In genomic region chr2:148042126-148042640, GRCm38 (mm10) we compare ENCODE assay signal across 34 mouse cellular contexts. TPM values are rescaled to one million over a fixed set of nuclear protein-coding genes. Genes with fewer than 3 reads are reported as not detected.
DNase-seq lines count a peak whose midpoint lies in the region; ATAC-seq lines count a peak whose summit lies in the region.
"Had no signal": no experiment of that assay in that cellular context is flagged by ENCODE, and none has a peak within 500 bp of the region (broad histone marks: within the 10 kb centered on the region; RNA-seq: fewer than 3 reads in every experiment).

No protein-coding gene starts in this region.

- no peak for ATAC-seq in lung, embryonic 16.5 days (ENCODE audit: low read depth)
- ATAC-seq: forebrain, embryonic 14.5 days; hindbrain, embryonic 16.5 days had no signal

- H3K9me3 ChIP-seq in lung, embryonic 16.5 days (ENCODE audit: control insufficient read depth, low read length): no peaks in the 10 kb centered on the region
- H3K9me3 ChIP-seq: embryonic facial prominence, embryonic 12.5 days; heart, embryonic 12.5 days; kidney, embryonic 15.5 days; limb, embryonic 13.5 days; neural tube, embryonic 12.5 days had no signal

- H3K36me3 ChIP-seq in lung, embryonic 16.5 days (ENCODE audit: control insufficient read depth, insufficient read depth, low read length): no peaks in the 10 kb centered on the region
- H3K36me3 ChIP-seq: embryonic facial prominence, embryonic 12.5 days; G1E; heart, embryonic 12.5 days; kidney, embryonic 15.5 days; limb, embryonic 13.5 days; neural tube, embryonic 12.5 days had no signal

- H3K4me1 ChIP-seq in lung, embryonic 16.5 days (replicated peaks; ENCODE audit: control insufficient read depth, insufficient read depth, low read length): 0 out of 2 replicates have a peak, but pooled peaks cover 3% of the 10 kb centered on the region
- H3K4me1 ChIP-seq: neural tube, embryonic 12.5 days had no signal

- WGBS in lung, embryonic 16.5 days: 16% methylated on average over 3 of the region's 3 CpGs

- H3K4me3 ChIP-seq in lung, embryonic 16.5 days (ENCODE audit: low read length): peak overlapping the region; percentile 59
- H3K4me3 ChIP-seq: embryonic facial prominence, embryonic 12.5 days; heart, embryonic 12.5 days; kidney, embryonic 15.5 days; limb, embryonic 13.5 days; myocyte; neural tube, embryonic 12.5 days had no signal

- H3K9ac ChIP-seq in lung, embryonic 16.5 days (ENCODE audit: low read length): peak overlapping the region; percentile 79
- H3K9ac ChIP-seq: embryonic facial prominence, embryonic 12.5 days; heart, embryonic 12.5 days; kidney, embryonic 15.5 days; limb, embryonic 13.5 days; neural tube, embryonic 12.5 days had no signal

- H3K27me3 ChIP-seq in lung, embryonic 16.5 days (ENCODE audit: control insufficient read depth, insufficient read depth, low read depth, low read length): peaks cover 72% of the 10 kb centered on the region

- peak overlapping the region; percentile 94 for H3K27ac ChIP-seq in lung, embryonic 16.5 days (ENCODE audit: low read length)
- H3K27ac ChIP-seq: embryonic facial prominence, embryonic 12.5 days; kidney, embryonic 15.5 days; limb, embryonic 13.5 days; macrophage; neural tube, embryonic 12.5 days had no signal

- H3K4me2 ChIP-seq in lung, embryonic 16.5 days (ENCODE audit: low read depth, low read length): peak overlapping the region; percentile 48
- H3K4me2 ChIP-seq: embryonic facial prominence, embryonic 12.5 days; heart, embryonic 12.5 days; kidney, embryonic 15.5 days; limb, embryonic 13.5 days; neural tube, embryonic 12.5 days had no signal

- intact Hi-C loops in heart, postnatal 10 days (cut with DNase I): no loop called here

- DNase-seq in heart, adult 11 months: peak; percentile 55
- no peak for DNase-seq in heart, postnatal 10 days
- no peak for DNase-seq in lung, postnatal 10 days
- DNase-seq in retina, embryonic 14.5 days (ENCODE audit: low spot score): peak; percentile 23
- DNase-seq in retina, postnatal 1 day: no peak
- no peak for DNase-seq in adrenal gland, postnatal 10 days
- DNase-seq: adrenal gland, adult 8-10 months; cerebellum, adult 8-10 months; cerebellum, postnatal 25 days; embryo, embryonic 11 days; gastrocnemius, postnatal 14 days; kidney, adult 18-20 months; kidney, postnatal 4 days; thymus, adult 18-20 months; thymus, postnatal 25 days had no signal

RNA-seq across cellular contexts. Expression of gene Foxa2, which starts 4.6 kb away (rescaled TPM):
- not detected for total RNA-seq in heart, postnatal 10 days (2021)
- polyA plus RNA-seq in lung, embryonic 16.5 days (2015; fragmentation: Nextera tagmentation; extraction: Ambion mirVana): 32.6 and 38.1 TPM in 2 replicates
- 1 to 10 TPM; 2.0 to 3.0 TPM for total RNA-seq in adrenal gland, postnatal 10 days (2021)
- total RNA-seq: adrenal gland, adult 8-10 months; gastrocnemius, postnatal 14 days; granulocyte monocyte progenitor cell, adult 5-6 weeks; hematopoietic stem cell, adult 5-6 weeks; layer of hippocampus, adult 8-10 months; layer of hippocampus, postnatal 25 days; left cerebral cortex, adult 8-10 months; left cerebral cortex, postnatal 36 days; megakaryocyte-erythroid progenitor cell, adult 5-6 weeks had no signal
- polyA plus RNA-seq: G1E; heart, postnatal 0 days; macrophage had no signal

Comparison
In these comparisons a context has a peak if more than half of its experiments do, and no peak if none do; other contexts are left out.
1. DNase-seq: peak in heart, adult 11 months (single experiment) and retina, embryonic 14.5 days (single experiment); none in heart, postnatal 10 days (0 of 2), lung, postnatal 10 days (single experiment), retina, postnatal 1 day (single experiment) and adrenal gland, postnatal 10 days (single experiment).